Mouse (Mus musculus) embryonic facial prominence, embryonic 10.5 days (tissue): ENCODE data around the gene Il12rb2. TPM values are rescaled to one million over a fixed set of nuclear protein-coding genes. Genes with fewer than 3 reads are reported as not detected.

Experiments
- DNase-seq: peaks from one replicate; pipeline ENCODE4 v3.0.0-alpha.2; 2017; ENCODE audit warnings: low spot score
- H3K27ac ChIP-seq: fragments of 300-500 bp; sonication (generic); replicated peaks from 2 replicates; pipeline ENCODE4 v1.5.1; 2016; ENCODE audit warnings: mild to moderate bottlenecking
- H3K27me3 ChIP-seq: fragments of 300-500 bp; sonication (generic); replicated peaks from 2 replicates; pipeline ENCODE4 v1.6.1; 2016; ENCODE audit warnings: low read depth, mild to moderate bottlenecking; ENCODE audit not compliant: poor library complexity, severe bottlenecking
- H3K36me3 ChIP-seq: fragments of 300-500 bp; sonication (generic); replicated peaks from 2 replicates; pipeline ENCODE4 v1.6.1; 2016; ENCODE audit warnings: mild to moderate bottlenecking, moderate library complexity
- H3K4me1 ChIP-seq: fragments of 300-500 bp; sonication (generic); 2 replicates; pipeline ENCODE4 v1.6.1; 2016
- H3K4me3 ChIP-seq: fragments of 300-500 bp; sonication (generic); 2 replicates; pipeline ENCODE4 v1.5.1; 2016; ENCODE audit warnings: mild to moderate bottlenecking, moderate library complexity
- H3K9me3 ChIP-seq: fragments of 300-500 bp; sonication (generic); 2 replicates; pipeline ENCODE4 v1.6.1; 2016; ENCODE audit warnings: mild to moderate bottlenecking
- WGBS: fragments of 180-500 bp; shearing (Covaris S2); methylation state at CpG from one replicate; pipeline ENCODE4 v1.1.7; 2016; 5-methylcytosine and 5-hydroxymethylcytosine counted together
- polyA plus RNA-seq: library from polyadenylated mRNA; unstranded; fragments of >200 nt; fragmentation: Nextera tagmentation; extraction: Ambion mirVana; gene quantifications from 2 replicates; pipeline ENCODE4 v1.2.1, GENCODE M21; 2016

The Il12rb2 gene
- polyA plus RNA-seq, 1 experiment from 2014 or later: 0.12 TPM

DNA sequence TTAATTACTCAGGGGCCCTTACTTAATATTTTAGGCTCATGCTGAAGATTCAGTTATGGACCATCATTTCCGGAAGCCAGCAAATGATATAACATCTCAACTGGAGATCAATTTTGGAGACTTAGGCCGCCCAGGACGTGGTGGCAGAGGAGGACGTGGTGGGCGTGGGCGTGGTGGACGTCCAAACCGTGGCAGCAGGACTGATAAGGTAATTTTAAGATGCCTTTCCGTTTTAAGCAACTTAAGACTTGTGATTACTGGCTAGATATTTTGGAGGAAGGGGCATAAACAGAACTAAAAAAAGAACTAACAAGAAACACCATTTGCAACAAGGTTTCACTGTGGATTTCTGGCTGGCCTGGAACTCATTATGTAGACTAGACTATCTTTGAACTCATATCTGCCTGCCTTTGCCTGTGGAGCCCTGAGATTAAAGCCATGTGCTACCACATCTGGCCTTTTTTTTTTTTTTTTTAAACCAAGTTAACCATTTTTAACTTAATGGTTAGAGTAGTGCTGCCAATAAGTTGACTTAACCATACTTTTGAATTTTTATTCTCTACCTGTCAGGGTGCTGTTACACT, 94.3 kb downstream of the Il12rb2 start:
- H3K36me3 ChIP-seq: peaks cover 96% of the 10 kb centered on the region
- 85% methylated on average over 9 of the region's 9 CpGs for WGBS

GRCm38 (mm10) chr6:67277944-67278343, 98.0 kb downstream of the Il12rb2 start:
- Histone ChIP-seq H3K9me3 (no peaks in the 10 kb centered on the region), H3K27me3 (no peaks in the 10 kb centered on the region), H3K27ac (no peak overlapping the region), H3K4me3 (no peak overlapping the region), H3K36me3 (peaks cover 97% of the 10 kb centered on the region), H3K4me1 (no peaks in the 10 kb centered on the region)
- no peak for DNase-seq
- WGBS: 90% methylated on average over 5 of the region's 5 CpGs

More for the DNA sequence above, 94.3 kb downstream of the Il12rb2 start:
- no peaks in the 10 kb centered on the region for H3K27me3 ChIP-seq
- no peak for DNase-seq
- H3K4me3 ChIP-seq: no peak overlapping the region
- no peaks in the 10 kb centered on the region for H3K9me3 ChIP-seq
- no peak overlapping the region for H3K27ac ChIP-seq
- H3K4me1 ChIP-seq: no peaks in the 10 kb centered on the region

DNA sequence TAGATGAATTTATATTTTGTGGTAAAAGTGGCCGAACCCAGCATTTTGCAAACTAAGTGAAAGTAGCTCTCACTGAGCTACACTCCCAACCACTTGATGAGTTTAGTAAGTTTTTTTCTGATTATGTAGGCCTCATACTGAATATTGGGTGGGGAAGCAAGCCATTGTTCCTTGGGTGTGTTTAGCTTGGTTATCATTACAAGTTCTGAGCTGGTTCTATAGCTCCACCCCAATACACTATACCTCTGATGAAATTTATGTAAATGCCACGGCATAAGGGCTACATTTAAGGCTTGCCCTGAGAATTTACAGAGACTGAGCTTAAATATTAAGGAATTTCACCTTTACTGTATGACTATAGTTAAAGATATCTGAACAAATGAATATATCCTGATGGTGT, 106.5 kb downstream of the Il12rb2 start:
- no peak overlapping the region for H3K27ac ChIP-seq
- peaks cover 16% of the 10 kb centered on the region for H3K4me1 ChIP-seq
- H3K36me3 ChIP-seq: peaks cover 36% of the 10 kb centered on the region
- 64% methylated on average over 2 of the region's 2 CpGs for WGBS
- H3K27me3 ChIP-seq: no peaks in the 10 kb centered on the region
- no peaks in the 10 kb centered on the region for H3K9me3 ChIP-seq
- DNase-seq: no peak
- peak overlapping the region; percentile 100 for H3K4me3 ChIP-seq

GRCm38 (mm10) chr6:67268983-67269382, 107.0 kb downstream of the Il12rb2 start:
- WGBS: 24% methylated on average over 1 of the region's 1 CpGs

GRCm38 (mm10) chr6:67268245-67268612, 107.8 kb downstream of the Il12rb2 start:
- no peaks in the 10 kb centered on the region for H3K9me3 ChIP-seq
- peak overlapping the region; percentile 99 for H3K27ac ChIP-seq
- no peak for DNase-seq
- H3K36me3 ChIP-seq: peaks cover 24% of the 10 kb centered on the region
- WGBS: under 1% methylated on average over 2 of the region's 2 CpGs
- H3K27me3 ChIP-seq: no peaks in the 10 kb centered on the region
- H3K4me3 ChIP-seq: peak overlapping the region; percentile 100
- H3K4me1 ChIP-seq: peaks cover 16% of the 10 kb centered on the region

More at GRCm38 (mm10) chr6:67268983-67269382, 107.0 kb downstream of the Il12rb2 start:
- H3K36me3 ChIP-seq: peaks cover 32% of the 10 kb centered on the region
- peaks cover 16% of the 10 kb centered on the region for H3K4me1 ChIP-seq
- DNase-seq: no peak
- peak overlapping the region; percentile 100 for H3K4me3 ChIP-seq
- no peaks in the 10 kb centered on the region for H3K27me3 ChIP-seq
- H3K27ac ChIP-seq: no peak overlapping the region
- H3K9me3 ChIP-seq: no peaks in the 10 kb centered on the region

DNA sequence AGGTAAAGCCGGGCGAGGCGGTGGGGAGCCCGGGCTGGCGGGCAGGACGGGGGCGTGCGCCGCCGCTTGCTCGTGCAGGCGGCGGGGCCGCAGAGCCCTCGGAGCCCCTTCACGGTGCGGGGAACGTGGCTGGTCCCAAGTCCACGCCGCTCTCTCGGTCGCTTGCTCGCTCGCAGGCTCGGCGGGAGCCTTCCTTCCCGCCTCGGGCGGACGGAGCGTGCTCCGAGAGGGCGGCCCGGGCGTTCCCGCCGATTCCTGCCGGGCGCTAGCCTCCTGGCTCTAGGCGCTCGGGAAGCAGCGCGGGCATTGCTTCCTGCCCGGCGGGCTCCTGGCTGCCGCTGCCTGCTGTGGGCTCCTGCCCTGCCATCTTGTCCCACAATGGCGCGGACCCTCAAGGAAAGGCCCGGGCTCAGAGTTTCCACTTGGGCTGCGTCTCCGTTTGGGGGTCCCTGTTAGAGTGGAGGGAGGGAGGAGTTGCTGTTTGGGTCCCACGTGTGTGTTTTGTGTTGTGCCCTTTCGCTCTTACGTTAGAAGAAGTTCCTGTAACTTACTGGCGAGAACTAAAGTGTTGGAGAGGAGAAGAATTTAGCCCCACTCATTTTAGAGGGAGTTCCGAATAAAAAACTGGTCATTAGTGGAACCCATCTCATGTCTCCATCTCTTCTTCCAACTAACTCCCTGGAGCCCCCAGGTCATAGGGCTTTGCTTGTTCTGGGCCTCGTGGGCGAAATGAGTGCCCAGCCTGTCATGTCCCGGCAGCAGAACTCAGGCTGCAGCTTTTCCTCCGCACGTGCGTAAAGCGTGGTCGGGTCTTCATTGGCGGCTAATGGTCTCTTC, 108.4 kb downstream of the Il12rb2 start:
- H3K36me3 ChIP-seq: peaks cover 18% of the 10 kb centered on the region
- no peaks in the 10 kb centered on the region for H3K9me3 ChIP-seq
- H3K4me1 ChIP-seq: peaks cover 16% of the 10 kb centered on the region
- DNase-seq: peak; percentile 64
- H3K27ac ChIP-seq: peak overlapping the region; percentile 99
- WGBS: under 1% methylated on average over 65 of the region's 65 CpGs
- H3K4me3 ChIP-seq: peak overlapping the region; percentile 100
- H3K27me3 ChIP-seq: no peaks in the 10 kb centered on the region

DNA sequence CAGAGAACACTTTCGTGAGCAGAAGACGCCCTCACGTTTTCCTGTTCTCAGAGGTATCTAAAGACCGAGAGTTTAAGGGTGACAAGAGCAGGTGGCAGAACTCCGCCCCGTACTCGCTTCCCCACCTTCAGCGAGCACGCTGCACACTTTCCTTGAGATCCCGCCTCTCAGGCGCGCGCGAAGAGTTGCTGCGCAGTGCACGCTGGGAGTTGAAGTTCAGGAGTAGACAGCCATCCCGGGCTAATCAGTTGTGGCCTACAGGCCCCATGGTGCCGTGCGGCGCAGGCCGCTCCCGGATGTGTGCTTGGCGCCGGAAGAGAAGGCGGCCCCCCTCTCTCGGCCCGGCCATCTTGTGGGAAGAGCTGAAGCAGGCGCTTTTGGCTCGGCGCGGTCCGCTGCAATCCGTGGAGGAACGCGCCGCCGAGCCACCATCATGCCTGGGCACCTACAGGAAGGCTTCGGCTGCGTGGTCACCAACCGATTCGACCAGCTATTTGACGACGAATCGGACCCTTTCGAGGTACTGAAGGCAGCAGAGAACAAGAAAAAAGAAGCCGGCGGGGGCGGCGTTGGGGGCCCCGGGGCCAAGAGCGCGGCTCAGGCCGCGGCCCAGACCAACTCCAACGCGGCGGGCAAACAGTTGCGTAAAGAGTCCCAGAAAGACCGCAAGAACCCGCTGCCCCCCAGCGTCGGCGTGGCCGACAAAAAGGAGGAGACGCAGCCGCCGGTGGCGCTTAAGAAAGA, 109.2 kb downstream of the Il12rb2 start:
- H3K27me3 ChIP-seq: no peaks in the 10 kb centered on the region
- peak; percentile 97 for DNase-seq
- WGBS: under 1% methylated on average over 68 of the region's 68 CpGs
- H3K36me3 ChIP-seq: peaks cover 10% of the 10 kb centered on the region
- no peaks in the 10 kb centered on the region for H3K9me3 ChIP-seq
- H3K27ac ChIP-seq: peak overlapping the region; percentile 99
- peak overlapping the region; percentile 100 for H3K4me3 ChIP-seq
- peaks cover 16% of the 10 kb centered on the region for H3K4me1 ChIP-seq

DNA sequence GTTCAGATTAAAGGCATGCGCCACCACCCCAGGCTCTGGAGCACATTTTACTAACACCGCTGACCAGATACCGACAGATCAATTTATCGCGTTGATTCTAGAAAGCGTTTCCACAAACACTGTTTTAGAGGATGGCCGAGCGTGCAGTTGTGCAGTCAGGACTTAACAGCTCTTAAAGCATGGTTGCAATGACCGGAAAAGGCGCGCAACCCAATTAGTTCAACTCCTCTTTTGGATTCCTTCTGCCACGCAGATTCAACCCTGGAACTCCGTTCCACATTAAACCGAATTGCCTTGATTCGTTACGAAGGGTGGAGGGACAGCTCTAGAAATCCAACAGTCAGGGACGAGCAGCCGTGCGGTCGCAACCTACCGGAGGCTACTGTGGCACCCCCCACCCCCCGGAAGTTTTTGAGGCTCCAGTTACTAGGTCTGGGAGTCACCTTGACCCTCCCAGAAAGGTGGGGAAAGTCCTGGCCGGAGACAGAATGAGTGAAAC, 109.8 kb downstream of the Il12rb2 start:
- Histone ChIP-seq H3K9me3 (no peaks in the 10 kb centered on the region), H3K36me3 (peaks cover 4% of the 10 kb centered on the region), H3K4me1 (peaks cover 16% of the 10 kb centered on the region), H3K27me3 (no peaks in the 10 kb centered on the region), H3K27ac (peak overlapping the region; percentile 99), H3K4me3 (peak overlapping the region; percentile 100)
- under 1% methylated on average over 23 of the region's 23 CpGs for WGBS
- no peak for DNase-seq

- Histone ChIP-seq H3K4me1 (peaks cover 11% of the 10 kb centered on the region), H3K27me3 (no peaks in the 10 kb centered on the region), H3K9me3 (no peaks in the 10 kb centered on the region), H3K4me3 (no peak overlapping the region), H3K27ac (no peak overlapping the region), H3K36me3 (no peaks in the 10 kb centered on the region)
- DNase-seq: no peak
- WGBS: 88% methylated on average over 7 of the region's 7 CpGs
These were observed 111.1 kb downstream of the Il12rb2 start for GRCm38 (mm10) chr6:67264935-67265334.

- Histone ChIP-seq H3K9me3 (no peaks in the 10 kb centered on the region), H3K27ac (no peak overlapping the region), H3K4me1 (no peaks in the 10 kb centered on the region), H3K4me3 (no peak overlapping the region), H3K27me3 (no peaks in the 10 kb centered on the region), H3K36me3 (no peaks in the 10 kb centered on the region)
- 86% methylated on average over 4 of the region's 4 CpGs for WGBS
- DNase-seq: no peak
These were observed 124.9 kb downstream of the Il12rb2 start for GRCm38 (mm10) chr6:67251095-67251494.

DNA sequence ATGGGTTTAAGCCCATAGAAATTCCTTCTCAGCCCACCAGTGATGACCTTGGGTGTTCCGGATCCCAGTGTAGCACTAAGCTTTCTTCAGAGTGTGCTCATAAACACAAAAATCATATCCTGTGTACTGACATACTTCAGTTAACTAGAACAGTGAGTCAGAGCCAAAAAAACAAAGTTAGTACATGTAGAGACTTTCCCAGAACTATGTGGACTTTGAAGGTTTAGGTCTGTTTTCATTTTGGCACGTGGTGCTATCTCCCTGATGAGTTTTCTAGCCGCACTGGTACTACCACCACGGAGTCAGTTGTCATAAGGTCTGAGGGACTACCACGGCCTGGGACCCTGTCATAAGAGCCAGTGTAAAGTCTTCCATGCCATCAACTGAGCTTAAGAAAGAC, 131.5 kb downstream of the Il12rb2 start:
- Histone ChIP-seq H3K36me3 (no peaks in the 10 kb centered on the region), H3K27ac (no peak overlapping the region), H3K4me3 (no peak overlapping the region), H3K9me3 (no peaks in the 10 kb centered on the region), H3K4me1 (no peaks in the 10 kb centered on the region), H3K27me3 (no peaks in the 10 kb centered on the region)
- WGBS: 87% methylated on average over 5 of the region's 5 CpGs
- DNase-seq: no peak

GRCm38 (mm10) chr6:67243765-67244420, 132.1 kb downstream of the Il12rb2 start:
- Histone ChIP-seq H3K4me3 (no peak overlapping the region), H3K4me1 (no peaks in the 10 kb centered on the region), H3K36me3 (no peaks in the 10 kb centered on the region), H3K9me3 (no peaks in the 10 kb centered on the region), H3K27ac (no peak overlapping the region), H3K27me3 (no peaks in the 10 kb centered on the region)
- 95% methylated on average over 7 of the region's 7 CpGs for WGBS
- no peak for DNase-seq
